Mouse (Mus musculus) heart, embryonic 14.5 days (tissue): ENCODE measurements around the gene Clock. TPM values are rescaled to one million over a fixed set of nuclear protein-coding genes. Genes with fewer than 3 reads are reported as not detected.

ENCODE experiments used
- ATAC-seq: fragments of 200-750 bp; cut with Nextera tagmentation; 2 replicates; pipeline ENCODE4 v1.8.0; 2017; ENCODE audit warnings: low read depth, moderate TSS enrichment; ENCODE audit not compliant: insufficient number of reproducible peaks, insufficient read depth, low FRiP score
- H3K27ac ChIP-seq, 2 experiments: fragments of 200-500 bp in 1 of 2; fragments of 300-500 bp in 1 of 2; sonication (generic) in 1 of 2; replicated peaks in 1 of 2; 2 replicates each; pipeline ENCODE4 v1.5.1; 2012 to 2014; ENCODE audit warnings: low read depth in 2 of 2, low read length in 2 of 2, control low read depth in 1 of 2, mild to moderate bottlenecking in 1 of 2, mixed read lengths in 1 of 2; ENCODE audit not compliant: control insufficient read depth in 1 of 2, insufficient read depth in 1 of 2
- H3K27me3 ChIP-seq: fragments of 300-500 bp; sonication (generic); 2 replicates; pipeline ENCODE4 v1.6.1; 2014; ENCODE audit warnings: mild to moderate bottlenecking, low read length, control low read depth; ENCODE audit not compliant: control insufficient read depth, insufficient read depth
- H3K36me3 ChIP-seq: fragments of 300-500 bp; sonication (generic); 2 replicates; pipeline ENCODE4 v1.6.1; 2014; ENCODE audit warnings: mild to moderate bottlenecking, control low read depth, low read length, mixed read lengths; ENCODE audit not compliant: control insufficient read depth, insufficient read depth
- H3K4me1 ChIP-seq, 2 experiments: fragments of 200-500 bp in 1 of 2; fragments of 300-500 bp in 1 of 2; sonication (generic) in 1 of 2; 2 replicates each; pipeline ENCODE4 v1.6.1; 2012 to 2014; ENCODE audit warnings: low read length in 2 of 2, control low read depth in 1 of 2, mixed read lengths in 1 of 2; ENCODE audit not compliant: control insufficient read depth in 2 of 2, insufficient read depth in 2 of 2
- H3K4me2 ChIP-seq: fragments of 300-500 bp; sonication (generic); 2 replicates; pipeline ENCODE4 v1.6.1; 2014; ENCODE audit warnings: mild to moderate bottlenecking, low read length
- H3K4me3 ChIP-seq, 2 experiments: fragments of 200-500 bp in 1 of 2; fragments of 300-500 bp in 1 of 2; sonication (generic) in 1 of 2; 2 replicates each; pipeline ENCODE4 v1.5.1; 2012 to 2014; ENCODE audit warnings: low read length in 2 of 2, mild to moderate bottlenecking in 2 of 2, control low read depth in 1 of 2, low read depth in 1 of 2, moderate library complexity in 1 of 2; ENCODE audit not compliant: control insufficient read depth in 1 of 2, insufficient read depth in 1 of 2
- H3K9ac ChIP-seq: fragments of 300-500 bp; sonication (generic); 2 replicates; pipeline ENCODE4 v1.6.1; 2014; ENCODE audit warnings: mild to moderate bottlenecking, low read length
- H3K9me3 ChIP-seq: fragments of 300-500 bp; sonication (generic); 2 replicates; pipeline ENCODE4 v1.6.1; 2016; ENCODE audit warnings: low read length, control low read depth; ENCODE audit not compliant: control insufficient read depth
- WGBS: fragments of 180-500 bp; shearing (Covaris S2); extraction: QIAGEN DNeasy Blood & Tissue Kit; methylation state at CpG from one replicate; pipeline ENCODE4 v1.1.7; 2014; 5-methylcytosine and 5-hydroxymethylcytosine counted together
- polyA plus RNA-seq: library from polyadenylated mRNA; unstranded; fragments of >200 nt; fragmentation: Nextera tagmentation; extraction: Ambion mirVana; gene quantifications from 2 replicates; pipeline ENCODE4 v1.2.1, GENCODE M21; 2014

Clock gene
- polyA plus RNA-seq, 1 experiment from 2014 or later: 15.1 TPM

GRCm38 (mm10) chr5:76283890-76284289 lies 20.7 kb downstream of the Clock start:
- WGBS: 54% methylated on average over 1 of the region's 1 CpGs

GRCm38 (mm10) chr5:76274977-76275376 lies 29.6 kb downstream of the Clock start:
- no peak overlapping the region for H3K9ac ChIP-seq
- no peaks in the 10 kb centered on the region for H3K9me3 ChIP-seq
- no peak overlapping the region for H3K27ac ChIP-seq
- H3K27me3 ChIP-seq: no peaks in the 10 kb centered on the region
- ATAC-seq: no peak
- H3K4me1 ChIP-seq: no peaks in the 10 kb centered on the region
- WGBS: 78% methylated on average over 4 of the region's 4 CpGs
- H3K4me3 ChIP-seq: no peak overlapping the region
- H3K36me3 ChIP-seq: peaks cover 11% of the 10 kb centered on the region; the same call in 1 of the 2 replicates
- no peak overlapping the region for H3K4me2 ChIP-seq

More at GRCm38 (mm10) chr5:76283890-76284289, 20.7 kb downstream of the Clock start:
- ATAC-seq: no peak
- H3K4me2 ChIP-seq: no peak overlapping the region
- no peaks in the 10 kb centered on the region for H3K36me3 ChIP-seq
- no peak overlapping the region for H3K4me3 ChIP-seq
- no peak overlapping the region for H3K27ac ChIP-seq
- H3K27me3 ChIP-seq: no peaks in the 10 kb centered on the region
- no peaks in the 10 kb centered on the region for H3K4me1 ChIP-seq
- H3K9me3 ChIP-seq: no peaks in the 10 kb centered on the region
- no peak overlapping the region for H3K9ac ChIP-seq

GRCm38 (mm10) chr5:76250948-76251347 lies 53.6 kb downstream of the Clock start:
- no peak overlapping the region for H3K4me3 ChIP-seq
- WGBS: 81% methylated on average over 3 of the region's 3 CpGs

GRCm38 (mm10) chr5:76246539-76246938 lies 58.1 kb downstream of the Clock start:
- Histone ChIP-seq H3K4me1 (no peaks in the 10 kb centered on the region), H3K4me3 (no peak overlapping the region), H3K27ac (no peak overlapping the region), H3K9ac (no peak overlapping the region), H3K4me2 (no peak overlapping the region), H3K9me3 (no peaks in the 10 kb centered on the region), H3K27me3 (no peaks in the 10 kb centered on the region), H3K36me3 (peaks cover 27% of the 10 kb centered on the region)
- ATAC-seq: no peak

More at GRCm38 (mm10) chr5:76250948-76251347, 53.6 kb downstream of the Clock start:
- Histone ChIP-seq H3K4me1 (no peaks in the 10 kb centered on the region), H3K27me3 (no peaks in the 10 kb centered on the region), H3K36me3 (peaks cover 27% of the 10 kb centered on the region), H3K9me3 (no peaks in the 10 kb centered on the region), H3K4me2 (no peak overlapping the region), H3K9ac (no peak overlapping the region), H3K27ac (no peak overlapping the region)
- no peak for ATAC-seq

GRCm38 (mm10) chr5:76245419-76245818 lies 59.2 kb downstream of the Clock start:
- no peaks in the 10 kb centered on the region for H3K27me3 ChIP-seq
- peaks cover 33% of the 10 kb centered on the region for H3K36me3 ChIP-seq
- H3K27ac ChIP-seq: no peak overlapping the region
- no peak overlapping the region for H3K4me3 ChIP-seq
- H3K9ac ChIP-seq: no peak overlapping the region
- WGBS: 88% methylated on average over 3 of the region's 3 CpGs
- no peak overlapping the region for H3K4me2 ChIP-seq
- H3K4me1 ChIP-seq: no peaks in the 10 kb centered on the region
- H3K9me3 ChIP-seq: no peaks in the 10 kb centered on the region
- no peak for ATAC-seq

- WGBS: 94% methylated on average over 10 of the region's 10 CpGs
- Histone ChIP-seq H3K9ac (no peak overlapping the region), H3K4me3 (no peak overlapping the region), H3K27me3 (no peaks in the 10 kb centered on the region), H3K36me3 (peaks cover 41% of the 10 kb centered on the region), H3K9me3 (no peaks in the 10 kb centered on the region), H3K27ac (no peak overlapping the region), H3K4me2 (no peak overlapping the region), H3K4me1 (no peaks in the 10 kb centered on the region)
- ATAC-seq: no peak
Observed at GRCm38 (mm10) chr5:76244430-76244829, 60.2 kb downstream of the Clock start.

GRCm38 (mm10) chr5:76243929-76244328 lies 60.7 kb downstream of the Clock start:
- WGBS: 94% methylated on average over 4 of the region's 4 CpGs
- no peaks in the 10 kb centered on the region for H3K9me3 ChIP-seq
- H3K27me3 ChIP-seq: no peaks in the 10 kb centered on the region
- H3K9ac ChIP-seq: no peak overlapping the region
- H3K36me3 ChIP-seq: peaks cover 46% of the 10 kb centered on the region
- no peak for ATAC-seq
- no peak overlapping the region for H3K27ac ChIP-seq
- H3K4me2 ChIP-seq: no peak overlapping the region
- no peaks in the 10 kb centered on the region for H3K4me1 ChIP-seq
- no peak overlapping the region for H3K4me3 ChIP-seq

GRCm38 (mm10) chr5:76243274-76243673 lies 61.3 kb downstream of the Clock start:
- H3K9ac ChIP-seq: no peak overlapping the region
- peaks cover 50% of the 10 kb centered on the region for H3K36me3 ChIP-seq
- H3K27ac ChIP-seq: no peak overlapping the region
- ATAC-seq: no peak
- no peak overlapping the region for H3K4me2 ChIP-seq
- H3K27me3 ChIP-seq: no peaks in the 10 kb centered on the region
- no peaks in the 10 kb centered on the region for H3K4me1 ChIP-seq
- H3K9me3 ChIP-seq: no peaks in the 10 kb centered on the region
- no peak overlapping the region for H3K4me3 ChIP-seq
- 84% methylated on average over 3 of the region's 3 CpGs for WGBS
